Mouse (Mus musculus): Measurements from ENCODE around the gene Zfp185. TPM values are rescaled to one million over a fixed set of nuclear protein-coding genes. Genes with fewer than 3 reads are reported as not detected.

Gene Zfp185
- polyA plus RNA-seq, 2 experiments: 0.81 to 1.6 TPM

MicroRNAs encoded within 50 kb of the gene (microRNA counts, 519-probe panel; counts per million panel counts)
- microRNA mmu-miR-2137: 69.9 counts per million

Small RNAs within 50 kb of the gene (microRNA-seq; reads per million reads assigned to microRNA genes)
- gene Mir2137: 3.8 reads per million

Other genes starting within 250 kb of the Zfp185 start
- 0.01 TPM in 2 replicates for gene Gabrq, start 162.2 kb upstream of the Zfp185 start, polyA plus RNA-seq (2012; rRNA removed)
- gene Gabrq, start 162.2 kb upstream of the Zfp185 start, polyA plus RNA-seq (2014; fragmentation: Nextera tagmentation; extraction: Ambion mirVana): not detected in 2 replicates
- 7.7 and 12.6 TPM in 2 replicates for gene Cetn2, start 68.9 kb upstream of the Zfp185 start, polyA plus RNA-seq (2012; rRNA removed)
- 34.7 and 36.9 TPM in 2 replicates for gene Cetn2, start 68.9 kb upstream of the Zfp185 start, polyA plus RNA-seq (2014; fragmentation: Nextera tagmentation; extraction: Ambion mirVana)
- 22.8 and 24.7 TPM in 2 replicates for gene Nsdhl, start 68.8 kb upstream of the Zfp185 start, polyA plus RNA-seq (2012; rRNA removed)
- 23.5 and 26.4 TPM in 2 replicates for gene Nsdhl, start 68.8 kb upstream of the Zfp185 start, polyA plus RNA-seq (2014; fragmentation: Nextera tagmentation; extraction: Ambion mirVana)
- gene Pnma5, start 49.8 kb downstream of the Zfp185 start, polyA plus RNA-seq (2012; rRNA removed): not detected in 2 replicates
- not detected in 2 replicates for gene Pnma5, start 49.8 kb downstream of the Zfp185 start, polyA plus RNA-seq (2014; fragmentation: Nextera tagmentation; extraction: Ambion mirVana)
- not detected in 2 replicates for gene Pnma3, start 77.4 kb downstream of the Zfp185 start, polyA plus RNA-seq (2012; rRNA removed)
- gene Pnma3, start 77.4 kb downstream of the Zfp185 start, polyA plus RNA-seq (2014; fragmentation: Nextera tagmentation; extraction: Ambion mirVana): not detected in 2 replicates
- gene Xlr4a, start 95.1 kb downstream of the Zfp185 start, polyA plus RNA-seq (2012; rRNA removed): 0.23 and 1.0 TPM in 2 replicates
- gene Xlr4a, start 95.1 kb downstream of the Zfp185 start, polyA plus RNA-seq (2014; fragmentation: Nextera tagmentation; extraction: Ambion mirVana): 1.1 TPM in 2 replicates
- gene Xlr3a, start 109.8 kb downstream of the Zfp185 start, polyA plus RNA-seq (2012; rRNA removed): 1.5 and 1.8 TPM in 2 replicates
- 0.74 and 3.8 TPM in 2 replicates for gene Xlr3a, start 109.8 kb downstream of the Zfp185 start, polyA plus RNA-seq (2014; fragmentation: Nextera tagmentation; extraction: Ambion mirVana)
- gene Gm14685, start 129.7 kb downstream of the Zfp185 start, polyA plus RNA-seq (2012; rRNA removed): 0.03 TPM in 2 replicates
- gene Gm14685, start 129.7 kb downstream of the Zfp185 start, polyA plus RNA-seq (2014; fragmentation: Nextera tagmentation; extraction: Ambion mirVana): not detected in 2 replicates
- not detected in 2 replicates for gene Xlr5b, start 161.5 kb downstream of the Zfp185 start, polyA plus RNA-seq (2012; rRNA removed)
- not detected in 2 replicates for gene Xlr5b, start 161.5 kb downstream of the Zfp185 start, polyA plus RNA-seq (2014; fragmentation: Nextera tagmentation; extraction: Ambion mirVana)
- not detected in 2 replicates for gene DXBay18, start 162.1 kb downstream of the Zfp185 start, polyA plus RNA-seq (2012; rRNA removed)
- gene DXBay18, start 162.1 kb downstream of the Zfp185 start, polyA plus RNA-seq (2014; fragmentation: Nextera tagmentation; extraction: Ambion mirVana): not detected in 2 replicates
- not detected in 2 replicates for gene Spin2d, start 189.7 kb downstream of the Zfp185 start, polyA plus RNA-seq (2012; rRNA removed)
- not detected in 2 replicates for gene Spin2d, start 189.7 kb downstream of the Zfp185 start, polyA plus RNA-seq (2014; fragmentation: Nextera tagmentation; extraction: Ambion mirVana)
- 0.63 and 2.1 TPM in 2 replicates for gene Xlr3b, start 204.9 kb downstream of the Zfp185 start, polyA plus RNA-seq (2012; rRNA removed)
- 1.7 and 2.0 TPM in 2 replicates for gene Xlr3b, start 204.9 kb downstream of the Zfp185 start, polyA plus RNA-seq (2014; fragmentation: Nextera tagmentation; extraction: Ambion mirVana)
- gene Xlr4b, start 227.0 kb downstream of the Zfp185 start, polyA plus RNA-seq (2012; rRNA removed): 0.73 and 1.9 TPM in 2 replicates
- gene Xlr4b, start 227.0 kb downstream of the Zfp185 start, polyA plus RNA-seq (2014; fragmentation: Nextera tagmentation; extraction: Ambion mirVana): 1.2 and 2.9 TPM in 2 replicates
- gene F8a, start 241.0 kb downstream of the Zfp185 start, polyA plus RNA-seq (2012; rRNA removed): 1.5 and 1.9 TPM in 2 replicates
- gene F8a, start 241.0 kb downstream of the Zfp185 start, polyA plus RNA-seq (2014; fragmentation: Nextera tagmentation; extraction: Ambion mirVana): 2.4 and 2.9 TPM in 2 replicates